Mouse (Mus musculus) embryonic facial prominence, embryonic 14.5 days (tissue): ENCODE measurements around the gene Rin2. TPM values are rescaled to one million over a fixed set of nuclear protein-coding genes. Genes with fewer than 3 reads are reported as not detected.

Experiments used
- ATAC-seq: fragments of 200-750 bp; cut with Nextera tagmentation; 2 replicates; pipeline ENCODE4 v1.8.0; 2017; ENCODE audit warnings: low read depth, moderate number of reproducible peaks, moderate TSS enrichment
- DNase-seq: peaks from one replicate; pipeline ENCODE4 v3.0.0-alpha.2; 2015; ENCODE audit warnings: low spot score
- H3K27ac ChIP-seq: fragments of 300-500 bp; sonication (generic); replicated peaks from 2 replicates; pipeline ENCODE4 v1.5.1; 2014; ENCODE audit warnings: low read depth, mild to moderate bottlenecking, low read length, moderate library complexity
- H3K27me3 ChIP-seq: fragments of 300-500 bp; sonication (generic); replicated peaks from 2 replicates; pipeline ENCODE4 v1.6.1; 2014; ENCODE audit warnings: low read length; ENCODE audit not compliant: control insufficient read depth, insufficient read depth
- H3K36me3 ChIP-seq: fragments of 300-500 bp; sonication (generic); 2 replicates; pipeline ENCODE4 v1.6.1; 2014; ENCODE audit warnings: low read length, mixed read lengths; ENCODE audit not compliant: control insufficient read depth, insufficient read depth
- H3K4me1 ChIP-seq: fragments of 300-500 bp; sonication (generic); 2 replicates; pipeline ENCODE4 v1.6.1; 2014; ENCODE audit warnings: antibody characterized with exemption, low read length; ENCODE audit not compliant: control insufficient read depth, insufficient read depth
- H3K4me2 ChIP-seq: fragments of 300-500 bp; sonication (generic); 2 replicates; pipeline ENCODE4 v1.6.1; 2014; ENCODE audit warnings: low read depth, mild to moderate bottlenecking, low read length, moderate library complexity, mixed read lengths
- H3K4me3 ChIP-seq: fragments of 300-500 bp; sonication (generic); 2 replicates; pipeline ENCODE4 v1.5.1; 2014; ENCODE audit warnings: low read depth, mild to moderate bottlenecking, low read length
- H3K9ac ChIP-seq: fragments of 300-500 bp; sonication (generic); 2 replicates; pipeline ENCODE4 v1.6.1; 2014; ENCODE audit warnings: low read depth, mild to moderate bottlenecking, low read length, moderate library complexity, mixed read lengths
- H3K9me3 ChIP-seq: fragments of 300-500 bp; sonication (generic); 2 replicates; pipeline ENCODE4 v1.6.1; 2016; ENCODE audit warnings: low read length; ENCODE audit not compliant: control insufficient read depth
- WGBS: fragments of 180-500 bp; shearing (Covaris S2); extraction: QIAGEN DNeasy Blood & Tissue Kit; methylation state at CpG from one replicate; pipeline ENCODE4 v1.1.7; 2014; 5-methylcytosine and 5-hydroxymethylcytosine counted together
- polyA plus RNA-seq: library from polyadenylated mRNA; unstranded; fragments of >200 nt; fragmentation: Nextera tagmentation; extraction: Ambion mirVana; gene quantifications from 2 replicates; pipeline ENCODE4 v1.2.1, GENCODE M21; 2014

Gene Rin2
- polyA plus RNA-seq, 1 experiment from 2014 or later, result 33.0 TPM

- H3K27ac ChIP-seq, result no peak overlapping the region
- DNase-seq (no peak), ATAC-seq (no peak)
- no peak overlapping the region for H3K4me2 ChIP-seq
- no peaks in the 10 kb centered on the region for H3K4me1 ChIP-seq
- 83% methylated on average over 4 of the region's 4 CpGs for WGBS
- H3K36me3 ChIP-seq, result peaks cover 15% of the 10 kb centered on the region
- no peak overlapping the region for H3K9ac ChIP-seq
- peaks cover 6% of the 10 kb centered on the region; the same call in 1 of the 2 replicates for H3K9me3 ChIP-seq
- no peak overlapping the region for H3K4me3 ChIP-seq
- H3K27me3 ChIP-seq, result no peaks in the 10 kb centered on the region
Observed at GRCm38 (mm10) chr2:145871308-145871707, 196.3 kb downstream of the Rin2 start.

- no peak for ATAC-seq
- Histone ChIP-seq H3K9me3 (0 out of 2 replicates have a peak, but pooled peaks cover 1% of the 10 kb centered on the region), H3K4me3 (no peak overlapping the region), H3K27ac (no peak overlapping the region), H3K36me3 (peaks cover 14% of the 10 kb centered on the region), H3K4me2 (no peak overlapping the region), H3K27me3 (no peaks in the 10 kb centered on the region), H3K9ac (no peak overlapping the region), H3K4me1 (no peaks in the 10 kb centered on the region)
- no peak for DNase-seq
- WGBS, result 100% methylated on average over 1 of the region's 1 CpGs
Observed at GRCm38 (mm10) chr2:145872099-145872498, 197.1 kb downstream of the Rin2 start.

- H3K9me3 ChIP-seq, result no peaks in the 10 kb centered on the region
Observed at GRCm38 (mm10) chr2:145873953-145874352, 198.9 kb downstream of the Rin2 start.

DNA sequence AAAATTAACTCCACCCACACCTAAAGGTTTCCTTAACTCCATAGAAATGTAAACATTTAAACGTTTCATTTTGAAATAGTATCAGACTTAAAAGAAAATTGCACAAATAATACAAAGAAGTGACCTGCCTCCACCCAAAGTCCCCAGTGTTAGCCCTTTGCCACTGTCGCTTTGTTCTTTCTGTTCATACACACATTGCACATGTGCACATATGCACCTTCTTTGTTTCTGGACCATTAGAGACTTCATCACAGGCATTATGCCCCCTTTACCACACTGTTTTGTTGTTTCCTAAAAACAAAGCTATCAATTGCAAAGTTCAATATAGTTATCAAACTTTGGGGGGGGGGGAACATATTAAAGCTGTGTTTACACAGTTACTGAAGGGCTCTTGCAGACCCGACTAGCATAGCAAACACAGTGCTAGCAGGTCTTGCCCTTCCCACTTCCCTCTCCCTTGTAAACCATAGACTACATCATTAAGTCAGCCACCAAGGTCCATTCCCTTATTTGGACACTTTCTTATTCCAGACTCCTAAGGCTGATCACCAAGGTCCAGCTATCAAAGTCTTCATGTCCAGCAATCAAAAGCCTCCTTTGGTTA, 200.0 kb downstream of the Rin2 start:
- Histone ChIP-seq H3K4me3 (no peak overlapping the region), H3K4me1 (no peaks in the 10 kb centered on the region), H3K9me3 (no peaks in the 10 kb centered on the region), H3K27ac (no peak overlapping the region), H3K4me2 (no peak overlapping the region), H3K9ac (no peak overlapping the region), H3K27me3 (no peaks in the 10 kb centered on the region), H3K36me3 (peaks cover 36% of the 10 kb centered on the region)
- DNase-seq (no peak), ATAC-seq (no peak)
- 65% methylated on average over 3 of the region's 3 CpGs for WGBS

More at GRCm38 (mm10) chr2:145873953-145874352, 198.9 kb downstream of the Rin2 start:
- no peak for DNase-seq
- no peak overlapping the region for H3K9ac ChIP-seq
- no peak overlapping the region for H3K27ac ChIP-seq
- WGBS, result 76% methylated on average over 1 of the region's 1 CpGs
- peaks cover 27% of the 10 kb centered on the region for H3K36me3 ChIP-seq
- H3K4me3 ChIP-seq, result no peak overlapping the region
- no peak for ATAC-seq
- no peaks in the 10 kb centered on the region for H3K27me3 ChIP-seq
- H3K4me2 ChIP-seq, result no peak overlapping the region
- H3K4me1 ChIP-seq, result no peaks in the 10 kb centered on the region

DNA sequence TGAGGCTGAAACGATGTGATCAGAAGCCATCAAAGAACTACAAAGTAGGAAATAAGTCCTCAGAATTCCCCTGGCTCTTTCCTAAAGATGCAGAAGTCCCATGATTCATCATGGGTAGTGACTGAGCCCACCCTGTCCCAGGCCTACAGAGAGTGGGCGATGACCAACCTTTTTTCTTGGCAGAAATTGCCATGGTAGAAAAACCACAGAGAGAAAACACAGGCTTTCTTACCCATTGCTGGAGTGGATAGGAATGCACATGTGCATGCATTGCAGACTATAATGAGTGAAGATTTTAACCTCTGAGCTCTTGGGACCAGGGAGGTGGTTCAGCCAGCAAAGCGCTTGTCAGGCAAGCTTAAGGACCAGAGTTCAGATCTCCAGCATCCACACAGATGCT, 202.2 kb downstream of the Rin2 start:
- peaks cover 43% of the 10 kb centered on the region for H3K36me3 ChIP-seq

DNA sequence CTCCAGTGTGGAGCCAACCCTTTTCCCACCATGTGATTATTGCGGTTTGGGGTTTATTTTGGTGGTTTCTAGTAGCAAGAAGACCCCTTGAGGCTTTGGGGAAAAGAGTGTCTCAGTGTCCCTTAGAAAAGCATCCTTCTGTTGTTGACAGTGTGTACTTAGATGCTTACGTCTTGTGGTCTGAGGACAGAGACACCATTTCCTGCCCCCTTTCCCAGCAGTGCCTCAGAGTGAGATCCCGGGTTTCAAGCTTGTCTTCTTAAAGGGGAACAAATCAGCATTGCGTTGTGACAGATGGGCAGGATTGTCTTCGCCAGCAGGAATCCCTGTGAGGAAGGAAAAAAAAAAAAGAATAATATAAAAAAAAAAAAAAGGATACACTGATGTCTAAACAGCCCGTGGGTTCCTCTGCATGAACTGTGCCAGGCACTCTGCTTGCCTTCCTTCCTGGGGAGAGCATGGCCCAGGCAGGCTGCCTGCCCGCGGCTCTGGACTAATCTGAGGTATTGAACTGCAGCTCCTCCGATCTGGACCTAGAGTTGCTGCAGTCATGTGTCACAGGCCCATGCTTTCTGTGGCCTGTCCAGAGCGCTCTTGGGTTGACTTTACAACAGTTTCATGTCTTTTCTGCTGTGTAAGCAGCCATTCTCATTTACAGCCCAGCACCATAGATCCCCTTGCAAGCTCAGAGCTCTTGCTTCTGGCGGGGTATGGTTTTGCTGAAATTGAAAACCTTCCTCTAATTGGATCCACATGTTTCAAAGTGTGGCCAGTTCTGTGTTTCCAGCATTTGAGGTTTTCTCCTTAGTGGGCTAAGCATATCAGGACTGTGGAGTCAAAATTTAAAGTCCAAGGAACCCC, 206.1 kb downstream of the Rin2 start:
- H3K4me1 ChIP-seq, result peaks cover 47% of the 10 kb centered on the region
- ATAC-seq, result peak; percentile 75
- H3K27me3 ChIP-seq, result no peaks in the 10 kb centered on the region
- peak; percentile 92 for DNase-seq
- H3K9ac ChIP-seq, result peak overlapping the region; percentile 30; the same call in 1 of the 2 replicates
- peak overlapping the region; percentile 88 for H3K27ac ChIP-seq
- H3K4me2 ChIP-seq, result peak overlapping the region; percentile 35
- H3K36me3 ChIP-seq, result peaks cover 63% of the 10 kb centered on the region
- 26% methylated on average over 9 of the region's 11 CpGs for WGBS
- H3K9me3 ChIP-seq, result no peaks in the 10 kb centered on the region
- no peak overlapping the region for H3K4me3 ChIP-seq

More for the DNA sequence above, 202.2 kb downstream of the Rin2 start:
- ATAC-seq, result no peak
- H3K27ac ChIP-seq, result no peak overlapping the region
- peaks cover 19% of the 10 kb centered on the region for H3K4me1 ChIP-seq
- H3K4me2 ChIP-seq, result no peak overlapping the region
- H3K4me3 ChIP-seq, result no peak overlapping the region
- no peaks in the 10 kb centered on the region for H3K27me3 ChIP-seq
- H3K9me3 ChIP-seq, result no peaks in the 10 kb centered on the region
- no peak overlapping the region for H3K9ac ChIP-seq
- no peak for DNase-seq
- 80% methylated on average over 3 of the region's 3 CpGs for WGBS

GRCm38 (mm10) chr2:145881932-145882331, 206.9 kb downstream of the Rin2 start:
- Histone ChIP-seq H3K9ac (no peak overlapping the region), H3K27me3 (no peaks in the 10 kb centered on the region), H3K4me1 (peaks cover 53% of the 10 kb centered on the region), H3K36me3 (peaks cover 62% of the 10 kb centered on the region), H3K9me3 (no peaks in the 10 kb centered on the region), H3K4me2 (no peak overlapping the region), H3K27ac (peak overlapping the region; percentile 88), H3K4me3 (no peak overlapping the region)
- 58% methylated on average over 5 of the region's 5 CpGs for WGBS
- DNase-seq (no peak), ATAC-seq (no peak)

- Histone ChIP-seq H3K4me3 (no peak overlapping the region), H3K27ac (peak overlapping the region; percentile 88)
- DNase-seq, result peak; percentile 44
Observed at GRCm38 (mm10) chr2:145882398-145882797, 207.4 kb downstream of the Rin2 start.

More at GRCm38 (mm10) chr2:145882398-145882797, 207.4 kb downstream of the Rin2 start:
- Histone ChIP-seq H3K27me3 (no peaks in the 10 kb centered on the region), H3K36me3 (peaks cover 63% of the 10 kb centered on the region), H3K4me1 (peaks cover 55% of the 10 kb centered on the region), H3K4me2 (no peak overlapping the region), H3K9ac (no peak overlapping the region), H3K9me3 (no peaks in the 10 kb centered on the region)
- WGBS, result 16% methylated on average over 2 of the region's 2 CpGs
- no peak for ATAC-seq
